Mouse (Mus musculus): ENCODE measurements around the gene Ddah2.
"Not testable (repeated sequence)": the region's sequence is repeated elsewhere in the genome, so short reads cannot be mapped to it uniquely, and the experiment has no call there.

Ddah2 gene

GRCm38 (mm10) chr17:35028315-35028714 lies 30.5 kb upstream of the Ddah2 start:
- no peak for DNase-seq

GRCm38 (mm10) chr17:35029691-35030532 lies 28.9 kb upstream of the Ddah2 start:
- DNase-seq: no peak

GRCm38 (mm10) chr17:35031272-35031671 lies 27.6 kb upstream of the Ddah2 start:
- no peak for DNase-seq

GRCm38 (mm10) chr17:35031880-35032279 lies 27.0 kb upstream of the Ddah2 start:
- no peak for DNase-seq

GRCm38 (mm10) chr17:35032323-35032870 lies 26.4 kb upstream of the Ddah2 start:
- no peak for DNase-seq

GRCm38 (mm10) chr17:35033703-35034102 lies 25.1 kb upstream of the Ddah2 start:
- not testable (repeated sequence) for DNase-seq

GRCm38 (mm10) chr17:35034896-35035295 lies 23.9 kb upstream of the Ddah2 start:
- DNase-seq: no peak

- no peak for DNase-seq
These were observed 19.5 kb upstream of the Ddah2 start for GRCm38 (mm10) chr17:35039121-35039873.

GRCm38 (mm10) chr17:35043794-35044193 lies 15.0 kb upstream of the Ddah2 start:
- DNase-seq: no peak

GRCm38 (mm10) chr17:35044904-35045806 lies 13.7 kb upstream of the Ddah2 start:
- DNase-seq: no peak

- DNase-seq: no peak
These were observed 12.8 kb upstream of the Ddah2 start for GRCm38 (mm10) chr17:35045807-35046680.

- peak; percentile 92 for DNase-seq
These were observed 12.0 kb upstream of the Ddah2 start, which contains the start of gene Msh5 for GRCm38 (mm10) chr17:35046681-35047455. Gene Msh5, minus strand, starts transcription at chr17:35046745.

GRCm38 (mm10) chr17:35047688-35048087 lies 11.1 kb upstream of the Ddah2 start:
- DNase-seq: no peak

GRCm38 (mm10) chr17:35048149-35048931 lies 10.5 kb upstream of the Ddah2 start:
- DNase-seq: no peak

- no peak for DNase-seq
These were observed 9.8 kb upstream of the Ddah2 start for GRCm38 (mm10) chr17:35048932-35049440.

GRCm38 (mm10) chr17:35049561-35050016 lies 9.2 kb upstream of the Ddah2 start, which contains the start of gene Clic1:
Gene Clic1, plus strand, starts transcription at chr17:35049966.
- no peak for DNase-seq

- peak; percentile 47 for DNase-seq
These were observed 8.6 kb upstream of the Ddah2 start for GRCm38 (mm10) chr17:35050126-35050750.

- no peak for DNase-seq
These were observed 7.4 kb upstream of the Ddah2 start for GRCm38 (mm10) chr17:35051156-35052086.
